Mouse (Mus musculus): ENCODE measurements around the gene Tbce. TPM values are rescaled to one million over a fixed set of nuclear protein-coding genes. Genes with fewer than 3 reads are reported as not detected.

Gene Tbce
- total and polyA plus RNA-seq, 2 experiments from 2014 or later = 31.6 to 44.7 TPM

DNA sequence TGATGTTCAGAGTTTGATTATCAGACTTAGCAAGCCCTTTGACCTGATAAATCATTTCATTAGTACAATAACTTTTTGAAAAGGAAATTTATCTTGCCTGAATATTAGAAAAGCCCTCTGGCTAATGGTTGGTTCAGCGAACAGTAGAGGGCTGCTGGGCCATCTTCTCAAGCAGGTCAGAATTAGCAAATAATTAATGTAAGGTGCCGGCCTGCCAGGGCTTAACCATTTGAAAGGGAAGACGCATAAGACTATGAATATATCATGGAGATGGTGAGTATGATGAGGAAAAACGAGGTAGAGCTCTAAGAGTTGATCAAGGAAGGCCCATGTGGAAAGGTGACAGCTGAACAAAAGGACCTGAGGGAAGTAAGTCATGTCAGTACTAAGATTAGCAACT is 82.8 kb downstream of the Tbce start:
- no peak for TF ChIP-seq EP300 (IDR thresholded peaks at IDR 0.05; ENCODE audit: low read depth)
- TF ChIP-seq CTCF (IDR thresholded peaks at IDR 0.05; ENCODE audit: low read depth) = no peak
- Histone ChIP-seq H3K4me3 (ENCODE audit: low read depth, low read length) (no peak overlapping the region), H3K27ac (ENCODE audit: low read depth) (no peak overlapping the region), H3K27me3 (ENCODE audit: control insufficient read depth, insufficient read depth, low read length) (no peaks in the 10 kb centered on the region), H3K36me3 (replicated peaks; ENCODE audit: control insufficient read depth, insufficient read depth, low read length) (no peaks in the 10 kb centered on the region), H3K4me1 (ENCODE audit: control insufficient read depth, insufficient read depth) (0 out of 2 replicates have a peak, but pooled peaks cover 8% of the 10 kb centered on the region), H3K4me2 (ENCODE audit: low read depth, low read length) (no peak overlapping the region), H3K9ac (replicated peaks; ENCODE audit: low read depth, low read length) (no peak overlapping the region), H3K9me3 (replicated peaks; ENCODE audit: control insufficient read depth, low read length) (no peaks in the 10 kb centered on the region)
- WGBS = 77% methylated on average over 4 of the region's 4 CpGs
- no peak for DNase-seq (ENCODE audit: low spot score)
- no peak for ATAC-seq (ENCODE audit: insufficient read depth, low read depth)

- TF ChIP-seq CTCF (IDR thresholded peaks at IDR 0.05; ENCODE audit: low read depth) (no peak), EP300 (IDR thresholded peaks at IDR 0.05; ENCODE audit: low read depth) (no peak)
- no peaks in the 10 kb centered on the region for H3K27me3 ChIP-seq (ENCODE audit: control insufficient read depth, insufficient read depth, low read length)
- H3K9ac ChIP-seq (replicated peaks; ENCODE audit: low read depth, low read length) = peak overlapping the region; percentile 77
- H3K4me2 ChIP-seq (ENCODE audit: low read depth, low read length) = peak overlapping the region; percentile 84
- H3K4me3 ChIP-seq (ENCODE audit: low read depth, low read length) = peak overlapping the region; percentile 90
- H3K27ac ChIP-seq (ENCODE audit: low read depth) = peak overlapping the region; percentile 79
- H3K9me3 ChIP-seq (replicated peaks; ENCODE audit: control insufficient read depth, low read length) = no peaks in the 10 kb centered on the region
- DNase-seq (ENCODE audit: low spot score) = peak; percentile 32
- ATAC-seq (ENCODE audit: insufficient read depth, low read depth) = peak; percentile 16
- H3K36me3 ChIP-seq (replicated peaks; ENCODE audit: control insufficient read depth, insufficient read depth, low read length) = no peaks in the 10 kb centered on the region
- under 1% methylated on average over 29 of the region's 29 CpGs for WGBS
- H3K4me1 ChIP-seq (ENCODE audit: control insufficient read depth, insufficient read depth) = 0 out of 2 replicates have a peak, but pooled peaks cover under 1% of the 10 kb centered on the region
These were observed 84.5 kb downstream of the Tbce start for GRCm38 (mm10) chr13:13954931-13955330.

GRCm38 (mm10) chr13:13953874-13954832 is 85.3 kb downstream of the Tbce start, which contains the start of gene B3galnt2:
TSS of gene B3galnt2 (plus strand) at chr13:13954469.
- peak within 1 kb of the TSS; percentile 77 for H3K9ac ChIP-seq (replicated peaks; ENCODE audit: low read depth, low read length)
- no peaks in the 10 kb centered on the region for H3K36me3 ChIP-seq (replicated peaks; ENCODE audit: control insufficient read depth, insufficient read depth, low read length)
- H3K4me1 ChIP-seq (ENCODE audit: control insufficient read depth, insufficient read depth) = no peaks in the 10 kb centered on the region
- under 1% methylated on average over 71 of the region's 78 CpGs for WGBS
- no peaks in the 10 kb centered on the region for H3K9me3 ChIP-seq (replicated peaks; ENCODE audit: control insufficient read depth, low read length)
- peak; percentile 100 for DNase-seq (ENCODE audit: low spot score)
- ATAC-seq (ENCODE audit: insufficient read depth, low read depth) = peak; percentile 99
- peak within 1 kb of the TSS; percentile 84 for H3K4me2 ChIP-seq (ENCODE audit: low read depth, low read length)
- H3K4me3 ChIP-seq (ENCODE audit: low read depth, low read length) = peak within 1 kb of the TSS; percentile 90
- H3K27ac ChIP-seq (ENCODE audit: low read depth) = peak within 1 kb of the TSS; percentile 79
- no peaks in the 10 kb centered on the region for H3K27me3 ChIP-seq (ENCODE audit: control insufficient read depth, insufficient read depth, low read length)
- TF ChIP-seq CTCF (IDR thresholded peaks at IDR 0.05; ENCODE audit: low read depth) (no peak), EP300 (IDR thresholded peaks at IDR 0.05; ENCODE audit: low read depth) (no peak)

Other genes starting within 250 kb of the Tbce start
- gene B3galnt2, start 85.2 kb downstream of the Tbce start, total RNA-seq (2014; rRNA removed; ENCODE audit: low replicate concordance) = 31.1 and 44.8 TPM in 2 replicates
- gene B3galnt2, start 85.2 kb downstream of the Tbce start, polyA plus RNA-seq (2015; fragmentation: Nextera tagmentation; extraction: Ambion mirVana) = 8.6 and 8.8 TPM in 2 replicates
- gene Arid4b, start 23.6 kb upstream of the Tbce start, total RNA-seq (2014; rRNA removed; ENCODE audit: low replicate concordance) = 16.3 and 21.9 TPM in 2 replicates
- 30.9 and 33.8 TPM in 2 replicates for gene Arid4b, start 23.6 kb upstream of the Tbce start, polyA plus RNA-seq (2015; fragmentation: Nextera tagmentation; extraction: Ambion mirVana)
- 33.6 and 49.2 TPM in 2 replicates for gene Ggps1, start 23.9 kb upstream of the Tbce start, total RNA-seq (2014; rRNA removed; ENCODE audit: low replicate concordance)
- 35.3 and 36.8 TPM in 2 replicates for gene Ggps1, start 23.9 kb upstream of the Tbce start, polyA plus RNA-seq (2015; fragmentation: Nextera tagmentation; extraction: Ambion mirVana)

Data from heart, postnatal 0 days (tissue).